Mouse (Mus musculus) kidney, embryonic 16.5 days (tissue): ENCODE measurements at regions not wholly inside any gene's neighbourhood (a gene's known extent, or its start where the extent isn't known, plus 50 kb on each side); places are given as distances from the start of the nearest gene placed in this dataset.

ENCODE experiments used
- ATAC-seq: fragments of 200-750 bp; cut with Nextera tagmentation; 2 replicates; pipeline ENCODE4 v1.8.0; 2017; ENCODE audit warnings: moderate TSS enrichment; ENCODE audit not compliant: low FRiP score, low TSS enrichment
- H3K27ac ChIP-seq: fragments of 300-500 bp; sonication (generic); 2 replicates; pipeline ENCODE4 v1.5.1; 2014; ENCODE audit warnings: low read length
- H3K27me3 ChIP-seq: fragments of 300-500 bp; sonication (generic); 2 replicates; pipeline ENCODE4 v1.6.1; 2014; ENCODE audit warnings: low read length, control low read depth, mixed read lengths; ENCODE audit not compliant: insufficient read depth
- H3K36me3 ChIP-seq: fragments of 300-500 bp; sonication (generic); 2 replicates; pipeline ENCODE4 v1.6.1; 2014; ENCODE audit warnings: low read length, control low read depth, mixed read lengths; ENCODE audit not compliant: insufficient read depth
- H3K4me1 ChIP-seq: fragments of 300-500 bp; sonication (generic); 2 replicates; pipeline ENCODE4 v1.6.1; 2014; ENCODE audit warnings: low read length, control low read depth, mixed read lengths; ENCODE audit not compliant: insufficient read depth
- H3K4me2 ChIP-seq: fragments of 300-500 bp; sonication (generic); replicated peaks from 2 replicates; pipeline ENCODE4 v1.6.1; 2014; ENCODE audit warnings: low read depth, low read length
- H3K4me3 ChIP-seq: fragments of 300-500 bp; sonication (generic); 2 replicates; pipeline ENCODE4 v1.5.1; 2014; ENCODE audit warnings: mild to moderate bottlenecking, low read length
- H3K9ac ChIP-seq: fragments of 300-500 bp; sonication (generic); replicated peaks from 2 replicates; pipeline ENCODE4 v1.6.1; 2014; ENCODE audit warnings: low read length
- H3K9me3 ChIP-seq: fragments of 300-500 bp; sonication (generic); 2 replicates; pipeline ENCODE4 v1.6.1; 2016; ENCODE audit warnings: low read length, control low read depth
- WGBS: fragments of 180-500 bp; shearing (Covaris S2); extraction: QIAGEN DNeasy Blood & Tissue Kit; methylation state at CpG from one replicate; pipeline ENCODE4 v1.1.7; 2014; 5-methylcytosine and 5-hydroxymethylcytosine counted together

GRCm38 (mm10) chr13:52047937-52048336, 201.5 kb downstream of the Gadd45g start:
- Histone ChIP-seq H3K27ac (no peak overlapping the region), H3K9me3 (peaks cover 8% of the 10 kb centered on the region), H3K9ac (no peak overlapping the region), H3K4me1 (0 out of 2 replicates have a peak, but pooled peaks cover 4% of the 10 kb centered on the region), H3K36me3 (no peaks in the 10 kb centered on the region), H3K4me2 (no peak overlapping the region), H3K27me3 (no peaks in the 10 kb centered on the region), H3K4me3 (no peak overlapping the region)
- WGBS: 80% methylated on average over 6 of the region's 6 CpGs
- no peak for ATAC-seq

GRCm38 (mm10) chr13:52048777-52049176, 202.3 kb downstream of the Gadd45g start:
- Histone ChIP-seq H3K4me3 (no peak overlapping the region), H3K36me3 (no peaks in the 10 kb centered on the region), H3K27ac (no peak overlapping the region), H3K4me1 (0 out of 2 replicates have a peak, but pooled peaks cover 4% of the 10 kb centered on the region), H3K9ac (no peak overlapping the region), H3K9me3 (peaks cover 8% of the 10 kb centered on the region), H3K27me3 (no peaks in the 10 kb centered on the region), H3K4me2 (no peak overlapping the region)
- no peak for ATAC-seq
- WGBS: 70% methylated on average over 3 of the region's 3 CpGs

GRCm38 (mm10) chr13:52049249-52049648, 202.8 kb downstream of the Gadd45g start:
- no peak for ATAC-seq

GRCm38 (mm10) chr13:52055741-52056140, 209.3 kb downstream of the Gadd45g start:
- Histone ChIP-seq H3K4me1 (peaks cover 12% of the 10 kb centered on the region), H3K4me3 (no peak overlapping the region), H3K36me3 (no peaks in the 10 kb centered on the region), H3K9ac (no peak overlapping the region), H3K4me2 (no peak overlapping the region), H3K27ac (no peak overlapping the region), H3K27me3 (no peaks in the 10 kb centered on the region), H3K9me3 (no peaks in the 10 kb centered on the region)
- WGBS: 76% methylated on average over 8 of the region's 8 CpGs
- ATAC-seq: peak; percentile 18

More at GRCm38 (mm10) chr13:52049249-52049648, 202.8 kb downstream of the Gadd45g start:
- Histone ChIP-seq H3K27ac (no peak overlapping the region), H3K4me1 (0 out of 2 replicates have a peak, but pooled peaks cover 4% of the 10 kb centered on the region), H3K9me3 (peaks cover 8% of the 10 kb centered on the region), H3K27me3 (no peaks in the 10 kb centered on the region), H3K9ac (no peak overlapping the region), H3K4me3 (no peak overlapping the region), H3K36me3 (no peaks in the 10 kb centered on the region), H3K4me2 (no peak overlapping the region)
- WGBS: 96% methylated on average over 2 of the region's 2 CpGs

GRCm38 (mm10) chr13:52057456-52057855, 211.0 kb downstream of the Gadd45g start:
- H3K27ac ChIP-seq: no peak overlapping the region

GRCm38 (mm10) chr13:52059756-52060417, 213.4 kb downstream of the Gadd45g start:
- H3K36me3 ChIP-seq: no peaks in the 10 kb centered on the region
- peaks cover 12% of the 10 kb centered on the region for H3K4me1 ChIP-seq
- H3K9me3 ChIP-seq: no peaks in the 10 kb centered on the region
- H3K4me3 ChIP-seq: no peak overlapping the region
- H3K9ac ChIP-seq: no peak overlapping the region
- peak; percentile 9; the same call in 1 of the 2 replicates for ATAC-seq
- H3K27ac ChIP-seq: peak overlapping the region; percentile 78
- no peaks in the 10 kb centered on the region for H3K27me3 ChIP-seq
- WGBS: 60% methylated on average over 22 of the region's 22 CpGs
- peak overlapping the region; percentile 26; the same call in 1 of the 2 replicates for H3K4me2 ChIP-seq

More at GRCm38 (mm10) chr13:52057456-52057855, 211.0 kb downstream of the Gadd45g start:
- H3K9me3 ChIP-seq: no peaks in the 10 kb centered on the region
- H3K4me3 ChIP-seq: no peak overlapping the region
- no peaks in the 10 kb centered on the region for H3K27me3 ChIP-seq
- H3K4me2 ChIP-seq: no peak overlapping the region
- H3K4me1 ChIP-seq: peaks cover 12% of the 10 kb centered on the region
- no peak overlapping the region for H3K9ac ChIP-seq
- no peaks in the 10 kb centered on the region for H3K36me3 ChIP-seq
- ATAC-seq: peak; percentile 49
- WGBS: 41% methylated on average over 10 of the region's 10 CpGs

GRCm38 (mm10) chr13:52060418-52060870, 214.0 kb downstream of the Gadd45g start:
- Histone ChIP-seq H3K9me3 (no peaks in the 10 kb centered on the region), H3K27me3 (no peaks in the 10 kb centered on the region), H3K9ac (no peak overlapping the region), H3K4me2 (peak overlapping the region; percentile 26; the same call in 1 of the 2 replicates), H3K36me3 (no peaks in the 10 kb centered on the region), H3K27ac (peak overlapping the region; percentile 78), H3K4me3 (no peak overlapping the region), H3K4me1 (peaks cover 17% of the 10 kb centered on the region)
- 9% methylated on average over 10 of the region's 10 CpGs for WGBS
- peak; percentile 85 for ATAC-seq

GRCm38 (mm10) chr13:52061454-52061853, 215.0 kb downstream of the Gadd45g start:
- Histone ChIP-seq H3K4me3 (no peak overlapping the region), H3K4me2 (no peak overlapping the region), H3K9me3 (no peaks in the 10 kb centered on the region), H3K27me3 (no peaks in the 10 kb centered on the region), H3K4me1 (peaks cover 19% of the 10 kb centered on the region), H3K27ac (no peak overlapping the region), H3K9ac (no peak overlapping the region), H3K36me3 (no peaks in the 10 kb centered on the region)
- no peak for ATAC-seq

GRCm38 (mm10) chr13:52061881-52062280, 215.4 kb downstream of the Gadd45g start:
- Histone ChIP-seq H3K4me1 (peaks cover 19% of the 10 kb centered on the region), H3K4me2 (no peak overlapping the region), H3K36me3 (no peaks in the 10 kb centered on the region), H3K4me3 (no peak overlapping the region), H3K27ac (no peak overlapping the region), H3K9me3 (no peaks in the 10 kb centered on the region), H3K27me3 (no peaks in the 10 kb centered on the region), H3K9ac (no peak overlapping the region)
- ATAC-seq: no peak
- WGBS: 83% methylated on average over 4 of the region's 4 CpGs

GRCm38 (mm10) chr13:52062576-52062975, 216.1 kb downstream of the Gadd45g start:
- Histone ChIP-seq H3K36me3 (no peaks in the 10 kb centered on the region), H3K27me3 (no peaks in the 10 kb centered on the region), H3K4me1 (peaks cover 26% of the 10 kb centered on the region), H3K4me2 (no peak overlapping the region), H3K27ac (no peak overlapping the region), H3K4me3 (no peak overlapping the region), H3K9me3 (no peaks in the 10 kb centered on the region), H3K9ac (no peak overlapping the region)
- 72% methylated on average over 1 of the region's 1 CpGs for WGBS
- ATAC-seq: no peak
